Mouse (Mus musculus): ENCODE data around the gene Efnb3. TPM values are rescaled to one million over a fixed set of nuclear protein-coding genes. Genes with fewer than 3 reads are reported as not detected.
"Not testable (repeated sequence)": the region's sequence is repeated elsewhere in the genome, so short reads cannot be mapped to it uniquely, and the experiment has no call there.

The Efnb3 gene
- polyA plus RNA-seq, 1 experiment from 2014 or later, result 19.0 TPM

GRCm38 (mm10) chr11:69549060-69549656 lies 10.8 kb downstream of the Efnb3 start, which contains the start of gene Dnah2:
TSS of gene Dnah2 (minus strand) at chr11:69549110.
- Histone ChIP-seq H3K9ac (ENCODE audit: low read depth, low read length) (no peak within 1 kb of the TSS), H3K4me3 (ENCODE audit: low read depth, low read length) (no peak within 1 kb of the TSS), H3K4me1 (ENCODE audit: control insufficient read depth, insufficient read depth, low read length) (peaks cover 8% of the 10 kb centered on the region; the same call in 1 of the 2 replicates), H3K27me3 (ENCODE audit: control insufficient read depth, insufficient read depth, low read length) (peaks cover 23% of the 10 kb centered on the region), H3K27ac (ENCODE audit: low read depth, low read length) (no peak within 1 kb of the TSS), H3K4me2 (no peak within 1 kb of the TSS), H3K36me3 (ENCODE audit: control insufficient read depth, insufficient read depth, low read length) (no peaks in the 10 kb centered on the region), H3K9me3 (replicated peaks; ENCODE audit: control insufficient read depth, low read length) (no peaks in the 10 kb centered on the region)
- ATAC-seq (replicated peaks; ENCODE audit: insufficient number of reproducible peaks, low FRiP score, low TSS enrichment), result no peak
- 41% methylated on average over 12 of the region's 12 CpGs for WGBS (ENCODE audit: insufficient replicate concordance)

GRCm38 (mm10) chr11:69547071-69547470 lies 12.9 kb downstream of the Efnb3 start:
- Histone ChIP-seq H3K9ac (ENCODE audit: low read depth, low read length) (peak overlapping the region; percentile 70), H3K27ac (ENCODE audit: low read depth, low read length) (peak overlapping the region; percentile 42; the same call in 1 of the 2 replicates), H3K4me1 (ENCODE audit: control insufficient read depth, insufficient read depth, low read length) (peaks cover 8% of the 10 kb centered on the region; the same call in 1 of the 2 replicates), H3K36me3 (ENCODE audit: control insufficient read depth, insufficient read depth, low read length) (no peaks in the 10 kb centered on the region), H3K9me3 (replicated peaks; ENCODE audit: control insufficient read depth, low read length) (no peaks in the 10 kb centered on the region), H3K27me3 (ENCODE audit: control insufficient read depth, insufficient read depth, low read length) (peaks cover 23% of the 10 kb centered on the region), H3K4me3 (ENCODE audit: low read depth, low read length) (peak overlapping the region; percentile 49), H3K4me2 (peak overlapping the region; percentile 99)
- no peak for ATAC-seq (replicated peaks; ENCODE audit: insufficient number of reproducible peaks, low FRiP score, low TSS enrichment)
- WGBS (ENCODE audit: insufficient replicate concordance), result 5% methylated on average over 15 of the region's 15 CpGs

GRCm38 (mm10) chr11:69546423-69547053 lies 13.5 kb downstream of the Efnb3 start:
- H3K9me3 ChIP-seq (replicated peaks; ENCODE audit: control insufficient read depth, low read length), result no peaks in the 10 kb centered on the region
- H3K9ac ChIP-seq (ENCODE audit: low read depth, low read length), result peak overlapping the region; percentile 70
- ATAC-seq (replicated peaks; ENCODE audit: insufficient number of reproducible peaks, low FRiP score, low TSS enrichment), result peak; percentile 64
- peaks cover 23% of the 10 kb centered on the region for H3K27me3 ChIP-seq (ENCODE audit: control insufficient read depth, insufficient read depth, low read length)
- H3K27ac ChIP-seq (ENCODE audit: low read depth, low read length), result peak overlapping the region; percentile 42
- WGBS (ENCODE audit: insufficient replicate concordance), result under 1% methylated on average over 44 of the region's 44 CpGs
- peaks cover 8% of the 10 kb centered on the region; the same call in 1 of the 2 replicates for H3K4me1 ChIP-seq (ENCODE audit: control insufficient read depth, insufficient read depth, low read length)
- H3K36me3 ChIP-seq (ENCODE audit: control insufficient read depth, insufficient read depth, low read length), result no peaks in the 10 kb centered on the region
- peak overlapping the region; percentile 99 for H3K4me2 ChIP-seq
- H3K4me3 ChIP-seq (ENCODE audit: low read depth, low read length), result peak overlapping the region; percentile 49

- 22% methylated on average over 7 of the region's 7 CpGs for WGBS (ENCODE audit: insufficient replicate concordance)
- peak overlapping the region; percentile 70 for H3K9ac ChIP-seq (ENCODE audit: low read depth, low read length)
- H3K9me3 ChIP-seq (replicated peaks; ENCODE audit: control insufficient read depth, low read length), result no peaks in the 10 kb centered on the region
- H3K4me1 ChIP-seq (ENCODE audit: control insufficient read depth, insufficient read depth, low read length), result peaks cover 8% of the 10 kb centered on the region; the same call in 1 of the 2 replicates
- no peaks in the 10 kb centered on the region for H3K36me3 ChIP-seq (ENCODE audit: control insufficient read depth, insufficient read depth, low read length)
- no peak for ATAC-seq (replicated peaks; ENCODE audit: insufficient number of reproducible peaks, low FRiP score, low TSS enrichment)
- H3K27ac ChIP-seq (ENCODE audit: low read depth, low read length), result 0 out of 2 replicates have a peak overlapping the region, but pooled peaks have one; percentile 42
- H3K4me2 ChIP-seq, result peak overlapping the region; percentile 99
- H3K27me3 ChIP-seq (ENCODE audit: control insufficient read depth, insufficient read depth, low read length), result peaks cover 23% of the 10 kb centered on the region
- H3K4me3 ChIP-seq (ENCODE audit: low read depth, low read length), result peak overlapping the region; percentile 49
Measured at GRCm38 (mm10) chr11:69545957-69546356, 14.0 kb downstream of the Efnb3 start.

GRCm38 (mm10) chr11:69543598-69543997 lies 16.4 kb downstream of the Efnb3 start:
- WGBS (ENCODE audit: insufficient replicate concordance), result 37% methylated on average over 3 of the region's 3 CpGs
- no peaks in the 10 kb centered on the region for H3K9me3 ChIP-seq (replicated peaks; ENCODE audit: control insufficient read depth, low read length)
- H3K27me3 ChIP-seq (ENCODE audit: control insufficient read depth, insufficient read depth, low read length), result peaks cover 7% of the 10 kb centered on the region
- H3K4me1 ChIP-seq (ENCODE audit: control insufficient read depth, insufficient read depth, low read length), result peaks cover 8% of the 10 kb centered on the region; the same call in 1 of the 2 replicates
- no peak for ATAC-seq (replicated peaks; ENCODE audit: insufficient number of reproducible peaks, low FRiP score, low TSS enrichment)
- no peak overlapping the region for H3K4me2 ChIP-seq
- H3K27ac ChIP-seq (ENCODE audit: low read depth, low read length), result no peak overlapping the region
- no peak overlapping the region for H3K9ac ChIP-seq (ENCODE audit: low read depth, low read length)
- no peaks in the 10 kb centered on the region for H3K36me3 ChIP-seq (ENCODE audit: control insufficient read depth, insufficient read depth, low read length)
- no peak overlapping the region for H3K4me3 ChIP-seq (ENCODE audit: low read depth, low read length)

- ATAC-seq (replicated peaks; ENCODE audit: insufficient number of reproducible peaks, low FRiP score, low TSS enrichment); H3K27me3 ChIP-seq (ENCODE audit: control insufficient read depth, insufficient read depth, low read length); H3K4me1 ChIP-seq (ENCODE audit: control insufficient read depth, insufficient read depth, low read length); H3K27ac ChIP-seq (ENCODE audit: low read depth, low read length); H3K4me2 ChIP-seq; H3K4me3 ChIP-seq (ENCODE audit: low read depth, low read length); H3K36me3 ChIP-seq (ENCODE audit: control insufficient read depth, insufficient read depth, low read length); H3K9ac ChIP-seq (ENCODE audit: low read depth, low read length); H3K9me3 ChIP-seq (replicated peaks; ENCODE audit: control insufficient read depth, low read length): not testable (repeated sequence)
- WGBS (ENCODE audit: insufficient replicate concordance), result 55% methylated on average over 1 of the region's 3 CpGs
Measured at GRCm38 (mm10) chr11:69541741-69542140, 18.3 kb downstream of the Efnb3 start.

GRCm38 (mm10) chr11:69540700-69541099 lies 19.3 kb downstream of the Efnb3 start:
- Histone ChIP-seq H3K4me3 (ENCODE audit: low read depth, low read length) (no peak overlapping the region), H3K9me3 (replicated peaks; ENCODE audit: control insufficient read depth, low read length) (no peaks in the 10 kb centered on the region), H3K36me3 (ENCODE audit: control insufficient read depth, insufficient read depth, low read length) (no peaks in the 10 kb centered on the region), H3K4me2 (no peak overlapping the region), H3K9ac (ENCODE audit: low read depth, low read length) (no peak overlapping the region), H3K27ac (ENCODE audit: low read depth, low read length) (no peak overlapping the region), H3K27me3 (ENCODE audit: control insufficient read depth, insufficient read depth, low read length) (no peaks in the 10 kb centered on the region), H3K4me1 (ENCODE audit: control insufficient read depth, insufficient read depth, low read length) (no peaks in the 10 kb centered on the region)
- no peak for ATAC-seq (replicated peaks; ENCODE audit: insufficient number of reproducible peaks, low FRiP score, low TSS enrichment)
- 98% methylated on average over 2 of the region's 2 CpGs for WGBS (ENCODE audit: insufficient replicate concordance)

- no peak overlapping the region for H3K9ac ChIP-seq (ENCODE audit: low read depth, low read length)
- no peaks in the 10 kb centered on the region for H3K9me3 ChIP-seq (replicated peaks; ENCODE audit: control insufficient read depth, low read length)
- no peaks in the 10 kb centered on the region for H3K27me3 ChIP-seq (ENCODE audit: control insufficient read depth, insufficient read depth, low read length)
- no peaks in the 10 kb centered on the region for H3K4me1 ChIP-seq (ENCODE audit: control insufficient read depth, insufficient read depth, low read length)
- no peak overlapping the region for H3K4me2 ChIP-seq
- no peaks in the 10 kb centered on the region for H3K36me3 ChIP-seq (ENCODE audit: control insufficient read depth, insufficient read depth, low read length)
- no peak overlapping the region for H3K27ac ChIP-seq (ENCODE audit: low read depth, low read length)
- ATAC-seq (replicated peaks; ENCODE audit: insufficient number of reproducible peaks, low FRiP score, low TSS enrichment), result no peak
- H3K4me3 ChIP-seq (ENCODE audit: low read depth, low read length), result no peak overlapping the region
- WGBS (ENCODE audit: insufficient replicate concordance), result 73% methylated on average over 1 of the region's 1 CpGs
Measured at GRCm38 (mm10) chr11:69534990-69535389, 25.0 kb downstream of the Efnb3 start.
